Mouse (Mus musculus) NIH3T3 (cell line): Measurements from ENCODE around the gene Gm1043.

ENCODE experiments used
- DNase-seq: peaks from one replicate; pipeline ENCODE4 v3.0.0-alpha.2; 2012; ENCODE audit warnings: low read depth

Gene Gm1043

GRCm38 (mm10) chr5:37066703-37067568 is 18.2 kb upstream of the Gm1043 start:
- DNase-seq = no peak

GRCm38 (mm10) chr5:37073660-37074059 is 11.5 kb upstream of the Gm1043 start:
- no peak for DNase-seq

DNA sequence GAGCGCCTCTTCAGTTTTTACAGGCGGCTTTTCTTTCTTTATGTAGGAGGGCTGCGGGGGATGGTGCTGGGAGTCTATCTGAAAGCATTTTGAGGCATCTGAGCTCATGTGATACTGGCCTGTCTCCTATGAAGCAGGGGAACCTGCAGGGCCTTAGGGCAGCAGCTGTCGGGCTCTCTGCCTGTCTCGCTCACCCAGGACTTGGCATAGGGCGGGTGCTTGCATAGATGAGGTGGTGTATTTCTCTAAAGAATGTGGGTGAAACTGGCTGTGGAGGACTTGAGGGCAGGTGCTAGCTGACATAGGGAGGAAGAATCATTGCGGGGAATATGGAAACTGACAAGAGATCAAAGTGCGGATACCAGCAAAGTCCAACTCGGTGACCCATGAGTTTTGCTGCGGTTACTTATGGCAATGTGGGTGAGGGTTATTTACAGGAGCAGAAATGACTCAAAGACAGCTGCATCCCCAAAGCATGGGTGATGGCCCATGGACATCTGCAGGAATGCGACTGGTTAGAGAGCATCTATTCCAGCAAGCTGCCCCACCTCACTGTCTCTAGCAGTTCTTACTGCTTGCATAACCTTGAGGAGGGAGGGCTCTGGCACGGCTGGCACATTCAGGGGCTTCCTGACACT is 8.4 kb upstream of the Gm1043 start:
- no peak for DNase-seq

- no peak for DNase-seq
These were observed 7.9 kb upstream of the Gm1043 start for GRCm38 (mm10) chr5:37077330-37077698.

DNA sequence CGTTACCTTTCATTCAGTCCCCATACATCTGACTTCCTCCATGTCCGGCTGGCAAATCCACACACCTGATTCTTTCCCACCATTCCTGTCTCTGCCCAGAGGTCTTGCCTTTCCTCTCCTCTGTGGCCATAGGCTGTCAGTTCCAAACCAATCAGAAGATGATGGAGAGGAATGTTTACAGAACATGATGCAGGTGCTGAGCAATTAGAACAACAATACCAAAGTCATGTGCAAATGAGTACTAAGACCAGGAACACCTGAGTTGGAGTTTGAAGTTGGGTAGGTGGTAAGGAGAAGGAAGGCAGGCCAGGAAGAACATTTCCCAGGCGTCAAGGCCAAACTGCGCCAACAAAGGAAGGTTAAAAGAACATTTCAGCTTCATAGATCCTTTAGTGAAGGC is 5.7 kb upstream of the Gm1043 start:
- no peak for DNase-seq

GRCm38 (mm10) chr5:37080601-37081000 is 4.6 kb upstream of the Gm1043 start:
- no peak for DNase-seq

GRCm38 (mm10) chr5:37082420-37082819 is 2.8 kb upstream of the Gm1043 start:
- peak; percentile 18 for DNase-seq

GRCm38 (mm10) chr5:37083209-37083770 is 1.9 kb upstream of the Gm1043 start:
- no peak for DNase-seq

- DNase-seq = no peak
These were observed 1.3 kb upstream of the Gm1043 start for GRCm38 (mm10) chr5:37083850-37084249.

GRCm38 (mm10) chr5:37085918-37086317 is 748 bp downstream of the Gm1043 start:
- no peak for DNase-seq

- no peak for DNase-seq
These were observed 2.6 kb downstream of the Gm1043 start for GRCm38 (mm10) chr5:37087786-37088185.

DNA sequence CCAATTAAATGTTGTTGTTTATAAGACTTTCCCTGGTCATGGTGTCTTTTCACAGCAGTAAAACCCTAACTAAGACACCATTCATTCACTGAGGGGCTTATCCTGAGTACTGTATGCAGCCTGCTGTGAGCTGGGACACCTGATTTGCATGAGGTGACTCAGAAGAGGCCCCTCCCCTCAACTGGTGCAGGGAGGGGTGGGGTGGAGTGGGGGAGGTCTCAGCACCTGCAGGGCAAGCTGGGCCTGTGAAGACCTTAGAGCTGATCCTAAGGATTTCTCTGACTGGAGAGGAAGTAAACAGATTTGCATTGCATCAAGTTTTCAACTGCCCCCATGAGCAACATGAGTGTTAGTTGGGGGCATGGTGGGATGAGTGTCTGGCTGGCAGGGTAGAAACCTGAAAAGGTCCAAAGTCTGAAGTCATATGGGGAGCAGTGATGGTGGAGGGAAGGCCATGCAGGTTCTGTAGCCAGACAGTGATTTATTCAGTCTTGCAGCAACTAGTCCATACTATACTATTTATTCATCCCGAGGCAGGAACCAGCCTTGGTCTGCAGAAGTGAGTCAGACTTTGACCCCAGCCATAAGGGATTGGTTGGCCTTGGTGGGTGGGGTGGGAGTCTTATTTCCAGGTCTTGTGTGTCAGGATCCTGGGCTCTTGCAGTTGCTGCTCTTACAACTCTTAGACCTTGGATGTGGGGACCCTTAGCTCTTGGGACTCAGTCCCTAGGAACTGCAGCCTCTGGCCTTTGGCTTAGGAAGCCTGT is 3.4 kb downstream of the Gm1043 start:
- DNase-seq = peak; percentile 6

- no peak for DNase-seq
These were observed 6.0 kb downstream of the Gm1043 start for GRCm38 (mm10) chr5:37091171-37091628.

GRCm38 (mm10) chr5:37094941-37095340 is 9.8 kb downstream of the Gm1043 start:
- no peak for DNase-seq

DNA sequence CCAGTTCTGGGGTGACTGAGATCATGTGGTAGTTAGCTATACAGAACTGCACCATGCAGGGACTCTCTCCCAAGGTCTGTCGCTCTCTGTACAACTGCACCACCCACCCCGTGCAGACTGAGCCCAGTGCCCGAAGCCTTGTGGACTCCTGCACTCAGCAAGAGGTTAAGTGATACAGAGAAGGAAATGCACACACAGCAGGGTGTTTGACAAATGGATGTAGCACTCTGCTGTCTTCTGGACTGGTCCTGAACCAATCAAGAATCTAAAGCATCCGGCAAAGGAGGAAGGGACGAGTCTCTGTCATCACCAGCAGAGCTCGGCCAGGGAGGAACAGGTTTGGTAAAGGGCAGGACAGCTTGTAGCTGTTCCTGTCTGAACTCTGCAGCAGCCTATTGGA is 12.4 kb downstream of the Gm1043 start:
- no peak for DNase-seq

DNA sequence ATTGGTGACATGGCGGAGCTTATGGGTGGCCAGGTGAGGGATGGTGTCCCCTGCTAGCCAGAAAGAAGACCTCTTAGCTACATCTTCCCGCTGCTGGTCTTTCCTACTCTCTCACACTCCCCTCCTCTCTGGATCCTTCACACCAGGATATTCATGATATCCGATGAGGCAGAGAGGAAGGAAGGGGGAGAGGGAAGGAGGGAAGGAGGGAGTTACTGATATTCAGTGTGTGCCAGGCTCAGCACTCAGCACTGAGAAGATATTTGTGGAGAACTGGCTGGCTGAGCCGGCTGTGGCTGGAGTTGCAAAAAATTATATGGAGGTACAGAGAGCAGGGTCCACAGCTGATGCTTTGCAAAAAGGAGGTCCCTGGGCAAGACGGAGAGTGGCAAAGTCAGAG is 15.6 kb downstream of the Gm1043 start:
- no peak for DNase-seq

DNA sequence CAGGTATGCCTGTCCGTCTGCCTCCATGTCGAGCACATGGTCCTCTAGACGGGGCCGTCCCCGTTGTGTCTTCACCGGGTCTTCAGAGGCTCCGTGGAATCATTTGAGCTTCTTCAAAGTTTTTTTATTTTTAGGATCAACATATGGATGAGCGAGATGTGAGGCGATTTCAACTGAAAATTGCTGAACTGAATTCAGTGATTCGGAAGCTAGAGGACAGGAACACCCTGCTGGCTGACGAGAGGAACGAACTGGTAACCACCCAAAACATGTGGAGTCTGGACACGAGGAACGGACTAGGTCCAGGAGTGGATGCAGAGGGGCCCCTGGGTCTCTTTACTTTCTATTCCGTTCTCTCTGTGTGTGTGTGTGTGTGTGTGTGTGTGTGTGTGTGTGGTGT is 16.5 kb downstream of the Gm1043 start:
- DNase-seq = no peak

- no peak for DNase-seq
These were observed 16.9 kb downstream of the Gm1043 start for GRCm38 (mm10) chr5:37102056-37102455.

DNA sequence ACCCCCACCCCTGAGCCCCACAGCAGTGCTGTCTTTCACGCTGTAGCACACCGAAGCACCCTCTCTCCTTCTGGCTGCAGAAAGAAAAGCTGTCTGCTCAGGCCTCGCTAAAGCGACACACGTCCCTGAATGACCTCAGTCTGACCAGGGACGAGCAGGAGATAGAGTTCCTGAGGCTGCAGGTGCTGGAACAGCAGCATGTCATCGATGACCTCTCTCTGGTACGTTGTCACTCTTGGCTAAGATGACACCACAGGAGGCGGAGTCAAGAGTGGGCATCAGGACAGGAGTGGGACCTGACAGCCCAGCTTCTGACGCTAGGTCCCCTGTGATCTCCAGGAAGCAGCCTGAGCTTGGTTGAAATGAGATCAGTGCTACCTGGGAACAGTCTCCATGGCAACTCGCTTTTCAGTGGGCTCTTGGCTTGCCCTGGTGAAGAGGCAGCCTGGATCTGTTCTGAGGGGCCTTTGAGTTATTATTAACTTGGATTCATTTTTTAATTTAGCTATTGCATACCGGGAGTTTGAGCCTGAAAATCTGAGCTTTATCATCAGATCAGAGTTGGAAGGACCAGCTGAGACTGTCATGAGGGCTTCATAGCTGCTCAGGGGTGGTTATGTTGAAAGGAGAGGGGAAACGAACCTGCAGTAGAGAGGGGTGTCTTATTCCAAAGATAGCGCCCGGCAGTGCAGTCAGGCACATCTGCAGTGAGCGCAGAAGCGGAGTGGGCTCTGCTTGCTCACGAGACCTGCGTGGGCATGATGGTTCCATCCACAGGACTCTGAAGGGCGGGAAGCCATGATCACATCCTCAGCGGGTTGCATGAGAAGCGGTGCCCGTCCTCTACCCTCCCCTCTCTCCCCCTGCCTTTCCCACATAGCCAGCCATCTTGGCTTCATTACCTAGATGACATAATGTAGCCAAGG is 20.6 kb downstream of the Gm1043 start:
- no peak for DNase-seq

DNA sequence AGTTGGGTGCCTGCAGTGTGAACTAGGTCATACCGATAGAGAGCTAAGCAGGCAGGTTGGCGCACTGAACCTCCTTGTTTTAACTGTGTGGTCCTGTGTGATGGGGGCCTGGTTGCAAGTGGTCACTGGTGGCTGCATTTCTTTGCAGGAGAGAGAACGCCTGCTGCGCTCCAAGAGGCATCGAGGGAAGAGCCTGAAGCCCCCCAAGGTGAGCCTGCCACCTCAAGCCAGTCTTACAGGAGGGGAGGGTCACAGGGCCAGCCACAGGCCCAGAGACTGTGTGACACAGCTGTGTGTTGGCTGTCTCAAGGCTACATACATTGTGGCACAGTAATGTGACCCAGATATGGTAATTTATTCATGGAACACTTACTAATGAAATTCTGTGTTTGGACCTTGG is 21.9 kb downstream of the Gm1043 start:
- no peak for DNase-seq

GRCm38 (mm10) chr5:37107611-37108010 is 22.4 kb downstream of the Gm1043 start:
- DNase-seq = no peak
